Mouse (Mus musculus) liver, embryonic 11.5 days (tissue): Measurements from ENCODE around the gene Ttll10. TPM values are rescaled to one million over a fixed set of nuclear protein-coding genes. Genes with fewer than 3 reads are reported as not detected.
A peak's percentile ranks its signal among the peaks of the same experiment; 100 is the strongest.

ENCODE experiments used
- ATAC-seq: fragments of 200-750 bp; cut with Nextera tagmentation; replicated peaks from 2 replicates; pipeline ENCODE4 v1.8.0; 2017; ENCODE audit warnings: moderate number of reproducible peaks, mild to moderate bottlenecking, moderate TSS enrichment, moderate library complexity; ENCODE audit not compliant: low FRiP score
- DNase-seq: peaks from one replicate; pipeline ENCODE4 v3.0.0-alpha.2; 2017; ENCODE audit warnings: low spot score
- H3K27ac ChIP-seq: fragments of 300-500 bp; sonication (generic); 2 replicates; pipeline ENCODE4 v1.5.1; 2014; ENCODE audit warnings: mild to moderate bottlenecking, low read depth, low read length, control low read depth
- H3K27me3 ChIP-seq: fragments of 300-500 bp; sonication (generic); replicated peaks from 2 replicates; pipeline ENCODE4 v1.6.1; 2014; ENCODE audit warnings: low read length, mixed read lengths; ENCODE audit not compliant: control insufficient read depth, insufficient read depth
- H3K36me3 ChIP-seq: fragments of 300-500 bp; sonication (generic); 2 replicates; pipeline ENCODE4 v1.6.1; 2014; ENCODE audit warnings: mild to moderate bottlenecking, low read length, moderate library complexity, mixed read lengths; ENCODE audit not compliant: control insufficient read depth, insufficient read depth
- H3K4me1 ChIP-seq: fragments of 300-500 bp; sonication (generic); replicated peaks from 2 replicates; pipeline ENCODE4 v1.6.1; 2014; ENCODE audit warnings: low read length, mixed read lengths; ENCODE audit not compliant: control insufficient read depth, insufficient read depth
- H3K4me2 ChIP-seq: fragments of 300-500 bp; sonication (generic); 2 replicates; pipeline ENCODE4 v1.6.1; 2014; ENCODE audit warnings: mild to moderate bottlenecking, control low read depth, moderate library complexity
- H3K4me3 ChIP-seq: fragments of 300-500 bp; sonication (generic); 2 replicates; pipeline ENCODE4 v1.5.1; 2014; ENCODE audit warnings: low read depth, low read length, control low read depth
- H3K9ac ChIP-seq: fragments of 300-500 bp; sonication (generic); 2 replicates; pipeline ENCODE4 v1.6.1; 2014; ENCODE audit warnings: low read depth, low read length, control low read depth
- H3K9me3 ChIP-seq: fragments of 300-500 bp; sonication (generic); 2 replicates; pipeline ENCODE4 v1.6.1; 2016; ENCODE audit warnings: low read length, inconsistent platforms, mixed read lengths; ENCODE audit not compliant: control insufficient read depth
- WGBS: fragments of 180-500 bp; shearing (Covaris S2); extraction: QIAGEN DNeasy Blood & Tissue Kit; methylation state at CpG from one replicate; pipeline ENCODE4 v1.1.7; 2014; 5-methylcytosine and 5-hydroxymethylcytosine counted together
- polyA plus RNA-seq: library from polyadenylated mRNA; unstranded; fragments of >200 nt; fragmentation: Nextera tagmentation; extraction: Ambion mirVana; gene quantifications from 2 replicates; pipeline ENCODE4 v1.2.1, GENCODE M21; 2014

The Ttll10 gene
- polyA plus RNA-seq, 1 experiment from 2014 or later = 0.56 TPM

GRCm38 (mm10) chr4:156034901-156035300 lies 24.3 kb downstream of the Ttll10 start:
- Histone ChIP-seq H3K9me3 (no peaks in the 10 kb centered on the region), H3K4me1 (peaks cover 17% of the 10 kb centered on the region), H3K27me3 (peaks cover 26% of the 10 kb centered on the region), H3K36me3 (no peaks in the 10 kb centered on the region), H3K4me2 (peak overlapping the region; percentile 46), H3K9ac (no peak overlapping the region), H3K27ac (no peak overlapping the region), H3K4me3 (peak overlapping the region; percentile 20; the same call in 1 of the 2 replicates)
- DNase-seq (no peak), ATAC-seq (no peak)
- WGBS = 11% methylated on average over 25 of the region's 25 CpGs

GRCm38 (mm10) chr4:156034301-156034700 lies 24.9 kb downstream of the Ttll10 start:
- whole genome bisulfite sequencing = 72% methylated on average over 4 of the region's 4 CpGs
- DNase-seq (no peak), ATAC-seq (no peak)
- Histone ChIP-seq H3K9ac (no peak overlapping the region), H3K4me2 (no peak overlapping the region), H3K36me3 (no peaks in the 10 kb centered on the region), H3K27me3 (peaks cover 26% of the 10 kb centered on the region), H3K4me3 (no peak overlapping the region), H3K27ac (no peak overlapping the region), H3K4me1 (peaks cover 17% of the 10 kb centered on the region), H3K9me3 (no peaks in the 10 kb centered on the region)

GRCm38 (mm10) chr4:156033476-156034119 lies 25.6 kb downstream of the Ttll10 start:
- ATAC-seq = no peak; the same call in 1 of the 2 replicates
- no peak overlapping the region for H3K4me2 ChIP-seq
- peaks cover 17% of the 10 kb centered on the region for H3K4me1 ChIP-seq
- no peak for DNase-seq
- H3K36me3 ChIP-seq = no peaks in the 10 kb centered on the region
- WGBS = 38% methylated on average over 6 of the region's 6 CpGs
- H3K27me3 ChIP-seq = peaks cover 26% of the 10 kb centered on the region
- no peaks in the 10 kb centered on the region for H3K9me3 ChIP-seq
- no peak overlapping the region for H3K9ac ChIP-seq
- H3K27ac ChIP-seq = no peak overlapping the region
- no peak overlapping the region for H3K4me3 ChIP-seq

- ATAC-seq (no peak), DNase-seq (no peak)
- no peaks in the 10 kb centered on the region for H3K36me3 ChIP-seq
- peaks cover 17% of the 10 kb centered on the region for H3K4me1 ChIP-seq
- H3K4me3 ChIP-seq = no peak overlapping the region
- WGBS = 67% methylated on average over 4 of the region's 4 CpGs
- H3K27ac ChIP-seq = no peak overlapping the region
- H3K9ac ChIP-seq = no peak overlapping the region
- H3K4me2 ChIP-seq = no peak overlapping the region
- peaks cover 26% of the 10 kb centered on the region for H3K27me3 ChIP-seq
- no peaks in the 10 kb centered on the region for H3K9me3 ChIP-seq
Observed at GRCm38 (mm10) chr4:156032856-156033255, 26.4 kb downstream of the Ttll10 start.

- Histone ChIP-seq H3K4me2 (peak overlapping the region; percentile 58), H3K27ac (peak overlapping the region; percentile 80; the same call in 1 of the 2 replicates), H3K27me3 (peaks cover 26% of the 10 kb centered on the region), H3K9me3 (no peaks in the 10 kb centered on the region), H3K9ac (peak overlapping the region; percentile 63), H3K4me3 (peak overlapping the region; percentile 51), H3K36me3 (no peaks in the 10 kb centered on the region), H3K4me1 (peaks cover 17% of the 10 kb centered on the region)
- 3% methylated on average over 24 of the region's 24 CpGs for WGBS
- DNase-seq = peak; percentile 73
- peak; percentile 70 for ATAC-seq
Observed at GRCm38 (mm10) chr4:156031593-156032391, 27.4 kb downstream of the Ttll10 start.

GRCm38 (mm10) chr4:156031255-156031592 lies 28.0 kb downstream of the Ttll10 start:
- 0 out of 2 replicates have a peak, but pooled peaks have one; percentile 16 for ATAC-seq
- peak; percentile 47 for DNase-seq
- Histone ChIP-seq H3K4me3 (peak overlapping the region; percentile 51), H3K36me3 (no peaks in the 10 kb centered on the region), H3K9ac (peak overlapping the region; percentile 63), H3K4me1 (peaks cover 17% of the 10 kb centered on the region), H3K4me2 (peak overlapping the region; percentile 58), H3K27me3 (peaks cover 23% of the 10 kb centered on the region), H3K9me3 (no peaks in the 10 kb centered on the region), H3K27ac (peak overlapping the region; percentile 38; the same call in 1 of the 2 replicates)
- 13% methylated on average over 7 of the region's 7 CpGs for WGBS

GRCm38 (mm10) chr4:156030651-156031118 lies 28.5 kb downstream of the Ttll10 start:
- DNase-seq (no peak), ATAC-seq (no peak)
- Histone ChIP-seq H3K9ac (peak overlapping the region; percentile 63), H3K4me2 (peak overlapping the region; percentile 58), H3K36me3 (no peaks in the 10 kb centered on the region), H3K4me1 (peaks cover 17% of the 10 kb centered on the region), H3K9me3 (no peaks in the 10 kb centered on the region), H3K27ac (no peak overlapping the region), H3K4me3 (peak overlapping the region; percentile 51), H3K27me3 (peaks cover 18% of the 10 kb centered on the region)
- WGBS = 62% methylated on average over 9 of the region's 9 CpGs

GRCm38 (mm10) chr4:156028580-156028979 lies 30.6 kb downstream of the Ttll10 start:
- Histone ChIP-seq H3K27ac (no peak overlapping the region), H3K4me1 (peaks cover 13% of the 10 kb centered on the region), H3K4me3 (no peak overlapping the region), H3K9me3 (no peaks in the 10 kb centered on the region), H3K36me3 (no peaks in the 10 kb centered on the region), H3K27me3 (no peaks in the 10 kb centered on the region), H3K4me2 (no peak overlapping the region), H3K9ac (no peak overlapping the region)
- ATAC-seq = no peak
- WGBS = 89% methylated on average over 7 of the region's 7 CpGs
- DNase-seq = no peak
